Mouse (Mus musculus) kidney, embryonic 15.5 days (tissue): ENCODE measurements at regions not wholly inside any gene's neighbourhood (a gene's known extent, or its start where the extent isn't known, plus 50 kb on each side); places are given as distances from the start of the nearest gene placed in this dataset.
A peak's percentile ranks its signal among the peaks of the same experiment; 100 is the strongest.

ENCODE experiments used
- ATAC-seq: fragments of 200-750 bp; cut with Nextera tagmentation; replicated peaks from 2 replicates; pipeline ENCODE4 v1.8.0; 2017; ENCODE audit warnings: moderate TSS enrichment; ENCODE audit not compliant: low FRiP score
- H3K27ac ChIP-seq: fragments of 300-500 bp; sonication (generic); 2 replicates; pipeline ENCODE4 v1.5.1; 2015; ENCODE audit warnings: mild to moderate bottlenecking, inconsistent platforms
- H3K27me3 ChIP-seq: fragments of 300-500 bp; sonication (generic); 2 replicates; pipeline ENCODE4 v1.6.1; 2015; ENCODE audit warnings: inconsistent platforms
- H3K36me3 ChIP-seq: fragments of 300-500 bp; sonication (generic); 2 replicates; pipeline ENCODE4 v1.6.1; 2015; ENCODE audit warnings: inconsistent platforms
- H3K4me1 ChIP-seq: fragments of 300-500 bp; sonication (generic); 2 replicates; pipeline ENCODE4 v1.6.1; 2015; ENCODE audit warnings: inconsistent platforms
- H3K4me2 ChIP-seq: fragments of 300-500 bp; sonication (generic); 2 replicates; pipeline ENCODE4 v1.6.1; 2015; ENCODE audit warnings: moderate library complexity, mild to moderate bottlenecking, inconsistent platforms
- H3K4me3 ChIP-seq: fragments of 300-500 bp; sonication (generic); replicated peaks from 2 replicates; pipeline ENCODE4 v1.5.1; 2015; ENCODE audit warnings: mild to moderate bottlenecking, inconsistent platforms
- H3K9ac ChIP-seq: fragments of 300-500 bp; sonication (generic); 2 replicates; pipeline ENCODE4 v1.6.1; 2015; ENCODE audit warnings: mild to moderate bottlenecking, inconsistent platforms
- H3K9me3 ChIP-seq: fragments of 300-500 bp; sonication (generic); replicated peaks from 2 replicates; pipeline ENCODE4 v1.6.1; 2016; ENCODE audit warnings: inconsistent platforms
- WGBS: fragments of 180-500 bp; shearing (Covaris S2); methylation state at CpG from one replicate; pipeline ENCODE4 v1.1.7; 2015; ENCODE audit warnings: mixed read lengths; 5-methylcytosine and 5-hydroxymethylcytosine counted together

- Histone ChIP-seq H3K27me3 (no peaks in the 10 kb centered on the region), H3K4me2 (no peak overlapping the region), H3K4me3 (no peak overlapping the region), H3K9me3 (no peaks in the 10 kb centered on the region), H3K9ac (no peak overlapping the region), H3K36me3 (no peaks in the 10 kb centered on the region), H3K4me1 (no peaks in the 10 kb centered on the region), H3K27ac (no peak overlapping the region)
- ATAC-seq, result no peak
- 68% methylated on average over 4 of the region's 4 CpGs for WGBS
These were observed 377.7 kb downstream of the Eipr1 start for GRCm38 (mm10) chr12:29129331-29129730.

GRCm38 (mm10) chr12:29134326-29134725 lies 382.7 kb downstream of the Eipr1 start:
- no peak overlapping the region for H3K27ac ChIP-seq
- ATAC-seq, result no peak
- no peak overlapping the region for H3K4me2 ChIP-seq
- WGBS, result 86% methylated on average over 2 of the region's 2 CpGs
- peaks cover 9% of the 10 kb centered on the region; the same call in 1 of the 2 replicates for H3K4me1 ChIP-seq
- H3K27me3 ChIP-seq, result no peaks in the 10 kb centered on the region
- H3K9ac ChIP-seq, result no peak overlapping the region
- no peaks in the 10 kb centered on the region for H3K9me3 ChIP-seq
- H3K36me3 ChIP-seq, result no peaks in the 10 kb centered on the region
- H3K4me3 ChIP-seq, result no peak overlapping the region

DNA sequence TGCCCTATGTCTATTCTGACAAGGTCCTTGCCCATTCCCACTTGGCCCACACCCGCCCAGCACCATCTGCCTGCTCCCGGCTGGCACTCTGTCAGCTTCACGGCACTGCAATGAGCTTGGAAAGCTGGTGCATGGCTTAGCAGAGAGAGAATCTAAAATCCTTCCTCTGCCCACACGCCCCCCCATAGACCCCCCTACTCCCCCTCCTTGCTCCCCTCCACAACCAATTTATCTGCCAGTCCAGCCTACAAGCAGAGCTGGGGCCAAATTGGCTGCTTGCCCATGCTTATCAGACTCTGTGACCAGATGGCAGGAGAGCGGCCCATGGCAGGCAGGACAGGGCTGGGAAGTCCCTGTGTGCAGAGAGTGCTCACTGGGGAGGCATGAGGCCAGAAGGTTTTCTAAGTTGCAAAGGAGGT lies 385.3 kb downstream of the Eipr1 start:
- Histone ChIP-seq H3K27me3 (no peaks in the 10 kb centered on the region), H3K4me1 (peaks cover 9% of the 10 kb centered on the region; the same call in 1 of the 2 replicates), H3K9ac (no peak overlapping the region), H3K9me3 (no peaks in the 10 kb centered on the region), H3K4me3 (no peak overlapping the region), H3K4me2 (no peak overlapping the region), H3K36me3 (no peaks in the 10 kb centered on the region), H3K27ac (peak overlapping the region; percentile 54)
- ATAC-seq, result peak; percentile 71; the same call in 1 of the 2 replicates
- 61% methylated on average over 5 of the region's 5 CpGs for WGBS

GRCm38 (mm10) chr12:29137455-29137854 lies 385.9 kb downstream of the Eipr1 start:
- Histone ChIP-seq H3K4me2 (no peak overlapping the region), H3K9me3 (no peaks in the 10 kb centered on the region), H3K36me3 (no peaks in the 10 kb centered on the region), H3K9ac (no peak overlapping the region), H3K27me3 (no peaks in the 10 kb centered on the region), H3K27ac (peak overlapping the region; percentile 54), H3K4me3 (no peak overlapping the region), H3K4me1 (peaks cover 9% of the 10 kb centered on the region; the same call in 1 of the 2 replicates)
- 67% methylated on average over 8 of the region's 8 CpGs for WGBS
- ATAC-seq, result peak; percentile 65; the same call in 1 of the 2 replicates

GRCm38 (mm10) chr12:29140576-29140975 lies 387.6 kb upstream of the Myt1l start:
- H3K4me2 ChIP-seq, result no peak overlapping the region
- H3K27ac ChIP-seq, result no peak overlapping the region
- peaks cover 9% of the 10 kb centered on the region; the same call in 1 of the 2 replicates for H3K4me1 ChIP-seq
- H3K27me3 ChIP-seq, result no peaks in the 10 kb centered on the region
- H3K4me3 ChIP-seq, result no peak overlapping the region
- no peak overlapping the region for H3K9ac ChIP-seq
- no peak for ATAC-seq
- no peaks in the 10 kb centered on the region for H3K36me3 ChIP-seq
- WGBS, result 44% methylated on average over 3 of the region's 3 CpGs
- no peaks in the 10 kb centered on the region for H3K9me3 ChIP-seq

DNA sequence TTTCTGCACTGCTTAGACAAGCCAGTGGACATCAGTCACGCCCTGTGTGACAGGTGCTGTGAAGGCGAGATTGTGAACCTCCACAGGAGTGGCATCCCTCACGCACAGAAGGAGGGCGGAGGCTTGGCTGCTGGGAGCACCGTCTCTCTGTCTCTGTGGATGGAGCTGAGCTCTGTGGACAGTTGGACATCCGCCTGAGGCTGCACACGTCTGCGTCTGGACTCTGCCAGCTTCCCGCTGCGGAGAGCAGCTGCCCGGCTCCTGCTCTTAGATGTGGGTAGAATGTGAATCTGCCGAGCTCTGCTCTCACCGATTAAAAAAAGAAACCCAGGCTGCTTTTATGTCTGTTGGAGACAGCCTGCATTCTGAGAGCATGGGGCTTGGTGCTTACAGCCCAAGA lies 387.1 kb upstream of the Myt1l start:
- Histone ChIP-seq H3K27ac (no peak overlapping the region), H3K9me3 (no peaks in the 10 kb centered on the region), H3K4me3 (no peak overlapping the region), H3K27me3 (no peaks in the 10 kb centered on the region), H3K4me2 (no peak overlapping the region), H3K36me3 (no peaks in the 10 kb centered on the region), H3K9ac (no peak overlapping the region), H3K4me1 (peaks cover 9% of the 10 kb centered on the region; the same call in 1 of the 2 replicates)
- WGBS, result 69% methylated on average over 13 of the region's 13 CpGs
- no peak for ATAC-seq

GRCm38 (mm10) chr12:29141855-29142254 lies 386.3 kb upstream of the Myt1l start:
- ATAC-seq, result no peak
- H3K36me3 ChIP-seq, result no peaks in the 10 kb centered on the region
- 86% methylated on average over 8 of the region's 8 CpGs for WGBS

DNA sequence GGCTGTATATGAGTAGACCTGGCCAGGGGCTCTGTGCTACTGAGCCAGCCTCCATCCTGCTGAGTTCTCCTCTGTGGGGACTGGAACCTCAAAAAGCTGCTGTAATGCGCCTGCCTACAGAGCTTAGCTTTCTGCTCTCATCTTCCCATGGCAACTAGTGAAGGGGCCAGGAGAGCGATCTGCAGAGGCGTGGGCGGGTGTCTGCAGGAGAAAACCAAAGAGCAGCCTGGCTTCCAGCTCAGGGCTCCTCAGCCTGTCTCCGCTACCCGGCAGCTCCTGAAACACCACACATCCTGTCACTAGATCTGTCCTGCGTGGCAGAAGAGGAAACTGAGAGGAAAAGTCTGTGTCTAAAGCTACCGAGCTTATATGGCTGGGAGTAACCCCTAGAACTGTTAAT lies 384.9 kb upstream of the Myt1l start:
- H3K9ac ChIP-seq, result no peak overlapping the region
- H3K27ac ChIP-seq, result no peak overlapping the region
- no peak overlapping the region for H3K4me3 ChIP-seq
- no peaks in the 10 kb centered on the region for H3K27me3 ChIP-seq
- 51% methylated on average over 8 of the region's 8 CpGs for WGBS
- ATAC-seq, result no peak
- H3K4me1 ChIP-seq, result no peaks in the 10 kb centered on the region
- H3K36me3 ChIP-seq, result no peaks in the 10 kb centered on the region
- H3K9me3 ChIP-seq, result no peaks in the 10 kb centered on the region
- H3K4me2 ChIP-seq, result no peak overlapping the region

More at GRCm38 (mm10) chr12:29141855-29142254, 386.3 kb upstream of the Myt1l start:
- Histone ChIP-seq H3K4me1 (peaks cover 6% of the 10 kb centered on the region; the same call in 1 of the 2 replicates), H3K4me2 (no peak overlapping the region), H3K27me3 (no peaks in the 10 kb centered on the region), H3K9me3 (no peaks in the 10 kb centered on the region), H3K9ac (no peak overlapping the region), H3K27ac (no peak overlapping the region), H3K4me3 (no peak overlapping the region)

DNA sequence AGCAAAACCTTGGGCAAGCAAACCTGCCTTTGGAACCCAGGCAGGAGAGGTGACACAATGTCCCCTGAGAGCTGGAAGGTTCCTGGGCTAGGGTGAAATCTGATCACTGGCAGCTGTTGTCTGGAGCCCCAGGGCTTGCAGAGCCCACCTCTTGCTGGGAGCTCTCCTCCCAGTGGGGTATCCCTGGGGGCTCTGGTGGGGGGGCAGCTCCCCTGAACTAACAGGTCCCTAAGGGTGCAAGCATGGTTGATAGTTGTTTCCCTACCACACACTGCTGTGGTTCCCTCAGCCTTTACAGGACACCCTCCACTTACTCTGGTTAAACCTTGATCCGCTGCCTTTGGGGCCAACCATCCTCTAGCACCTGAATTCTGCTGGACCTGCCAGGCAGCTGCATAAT lies 367.3 kb upstream of the Myt1l start:
- Histone ChIP-seq H3K27ac (no peak overlapping the region), H3K9me3 (no peaks in the 10 kb centered on the region), H3K9ac (no peak overlapping the region), H3K4me3 (no peak overlapping the region), H3K4me1 (0 out of 2 replicates have a peak, but pooled peaks cover 2% of the 10 kb centered on the region), H3K4me2 (no peak overlapping the region), H3K36me3 (no peaks in the 10 kb centered on the region), H3K27me3 (no peaks in the 10 kb centered on the region)
- no peak for ATAC-seq
- WGBS, result 93% methylated on average over 1 of the region's 1 CpGs

GRCm38 (mm10) chr12:29161546-29161945 lies 366.6 kb upstream of the Myt1l start:
- WGBS, result 16% methylated on average over 2 of the region's 2 CpGs
- H3K36me3 ChIP-seq, result no peaks in the 10 kb centered on the region
- no peak for ATAC-seq

DNA sequence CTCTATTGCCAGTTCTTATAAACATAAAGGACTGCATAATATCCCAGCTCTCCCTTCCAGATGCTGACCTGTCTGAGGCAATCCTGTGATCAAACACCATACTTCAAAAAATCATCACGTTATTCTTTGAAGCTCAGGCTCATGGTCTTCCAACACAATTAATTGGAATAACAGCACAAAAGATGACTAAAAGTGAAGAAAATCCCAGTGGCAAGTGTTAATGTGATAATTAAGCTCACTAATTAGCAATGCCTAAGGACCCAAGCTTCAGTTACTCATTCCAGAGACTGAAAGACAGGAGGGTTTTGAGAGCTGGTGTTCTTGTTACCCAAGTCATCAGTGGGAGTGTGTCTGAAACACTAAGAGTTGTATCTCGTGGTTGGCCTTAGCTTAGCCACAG lies 363.5 kb upstream of the Myt1l start:
- Histone ChIP-seq H3K27me3 (no peaks in the 10 kb centered on the region), H3K27ac (no peak overlapping the region), H3K9ac (no peak overlapping the region), H3K36me3 (no peaks in the 10 kb centered on the region), H3K4me1 (0 out of 2 replicates have a peak, but pooled peaks cover 2% of the 10 kb centered on the region), H3K9me3 (no peaks in the 10 kb centered on the region), H3K4me3 (no peak overlapping the region), H3K4me2 (no peak overlapping the region)
- WGBS, result 78% methylated on average over 2 of the region's 2 CpGs
- no peak for ATAC-seq

More at GRCm38 (mm10) chr12:29161546-29161945, 366.6 kb upstream of the Myt1l start:
- Histone ChIP-seq H3K4me1 (0 out of 2 replicates have a peak, but pooled peaks cover 2% of the 10 kb centered on the region), H3K4me2 (no peak overlapping the region), H3K4me3 (no peak overlapping the region), H3K9ac (no peak overlapping the region), H3K27ac (no peak overlapping the region), H3K9me3 (no peaks in the 10 kb centered on the region), H3K27me3 (no peaks in the 10 kb centered on the region)

DNA sequence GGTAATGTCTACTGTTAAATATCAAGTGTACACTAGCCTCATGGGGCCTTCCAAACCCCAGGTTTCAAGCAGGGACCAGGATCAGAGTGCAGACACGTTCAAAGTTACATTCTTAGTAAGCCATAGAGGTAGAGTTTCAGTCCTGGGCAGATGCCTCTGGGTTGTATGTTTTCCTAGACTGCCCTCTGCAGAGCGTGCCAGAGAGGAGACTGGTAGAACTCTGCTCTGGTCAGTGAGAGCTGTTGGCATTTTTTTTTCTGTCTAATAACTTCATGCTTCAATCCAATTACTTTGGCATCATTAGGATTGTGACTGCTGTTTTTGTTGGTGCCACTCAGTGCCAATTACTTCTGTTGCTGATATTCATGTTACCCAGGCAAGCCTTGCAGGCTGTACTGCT lies 361.9 kb upstream of the Myt1l start:
- Histone ChIP-seq H3K4me3 (no peak overlapping the region), H3K9ac (no peak overlapping the region), H3K27me3 (no peaks in the 10 kb centered on the region), H3K4me1 (no peaks in the 10 kb centered on the region), H3K9me3 (no peaks in the 10 kb centered on the region), H3K4me2 (no peak overlapping the region), H3K36me3 (no peaks in the 10 kb centered on the region), H3K27ac (no peak overlapping the region)
- no peak for ATAC-seq
- WGBS, result 58% methylated on average over 2 of the region's 2 CpGs

DNA sequence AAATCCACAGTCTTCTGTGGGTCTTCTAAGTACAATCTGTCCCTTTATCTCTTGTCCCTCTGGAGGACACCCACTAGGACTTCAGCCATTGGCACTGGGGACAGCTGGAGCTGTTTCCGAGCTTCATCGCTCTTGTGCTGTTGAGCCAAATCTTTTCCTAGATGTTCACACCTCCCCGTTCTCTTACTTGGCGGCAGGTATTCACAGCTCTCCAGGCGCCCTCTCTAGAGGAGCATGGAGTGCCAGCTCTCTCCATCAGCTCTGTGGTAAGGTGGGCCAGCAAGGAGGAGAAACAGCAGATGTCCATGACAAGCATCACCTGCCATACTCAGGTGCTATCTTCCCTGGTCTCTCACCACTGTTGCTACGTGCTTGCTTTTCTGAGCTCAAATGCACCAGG lies 360.3 kb upstream of the Myt1l start:
- no peaks in the 10 kb centered on the region for H3K27me3 ChIP-seq
- H3K9ac ChIP-seq, result no peak overlapping the region
- H3K27ac ChIP-seq, result no peak overlapping the region
- no peak overlapping the region for H3K4me2 ChIP-seq
- 80% methylated on average over 6 of the region's 6 CpGs for WGBS
- no peaks in the 10 kb centered on the region for H3K9me3 ChIP-seq
- no peaks in the 10 kb centered on the region for H3K4me1 ChIP-seq
- no peak overlapping the region for H3K4me3 ChIP-seq
- no peaks in the 10 kb centered on the region for H3K36me3 ChIP-seq
- ATAC-seq, result no peak
